Mouse (Mus musculus) embryo, embryonic 9.5 days (tissue): ENCODE data around the gene Kpna3.
"Not testable (repeated sequence)": the region's sequence is repeated elsewhere in the genome, so short reads cannot be mapped to it uniquely, and the experiment has no call there.

Experiments
- DNase-seq: peaks from one replicate; pipeline ENCODE4 v3.0.0-alpha.2; 2017; ENCODE audit errors: extremely low spot score

Gene Kpna3

GRCm38 (mm10) chr14:61394745-61395144 is 44.9 kb downstream of the Kpna3 start:
- no peak for DNase-seq

GRCm38 (mm10) chr14:61390586-61390985 is 49.1 kb downstream of the Kpna3 start:
- no peak for DNase-seq

GRCm38 (mm10) chr14:61367290-61367689 is 72.4 kb downstream of the Kpna3 start:
- no peak for DNase-seq

GRCm38 (mm10) chr14:61364656-61365055 is 75.0 kb downstream of the Kpna3 start:
- DNase-seq: no peak

GRCm38 (mm10) chr14:61363734-61364133 is 75.9 kb downstream of the Kpna3 start:
- no peak for DNase-seq

- no peak for DNase-seq
These were observed 77.4 kb downstream of the Kpna3 start for GRCm38 (mm10) chr14:61362268-61362667.

GRCm38 (mm10) chr14:61360981-61361511 is 78.6 kb downstream of the Kpna3 start:
- DNase-seq: no peak

- DNase-seq: peak; percentile 91
These were observed 79.3 kb downstream of the Kpna3 start, which contains the start of gene Ebpl for GRCm38 (mm10) chr14:61360131-61360980. TSS of gene Ebpl (minus strand) at chr14:61360439.

GRCm38 (mm10) chr14:61354251-61355235 is 85.1 kb downstream of the Kpna3 start:
- no peak for DNase-seq

- DNase-seq: no peak
These were observed 88.9 kb downstream of the Kpna3 start for GRCm38 (mm10) chr14:61350808-61351207.

- DNase-seq: no peak
These were observed 89.8 kb downstream of the Kpna3 start for GRCm38 (mm10) chr14:61349876-61350275.

GRCm38 (mm10) chr14:61346827-61347698 is 92.6 kb downstream of the Kpna3 start:
- no peak for DNase-seq

- no peak for DNase-seq
These were observed 95.1 kb downstream of the Kpna3 start for GRCm38 (mm10) chr14:61344590-61344989.

GRCm38 (mm10) chr14:61339381-61339780 is 100.3 kb downstream of the Kpna3 start:
- no peak for DNase-seq

GRCm38 (mm10) chr14:61330996-61331561 is 108.6 kb downstream of the Kpna3 start:
- DNase-seq: peak; percentile 78

- no peak for DNase-seq
These were observed 109.1 kb downstream of the Kpna3 start for GRCm38 (mm10) chr14:61330591-61330990.

GRCm38 (mm10) chr14:61327618-61328450 is 111.8 kb downstream of the Kpna3 start:
- DNase-seq: peak; percentile 36

GRCm38 (mm10) chr14:61327007-61327406 is 112.7 kb downstream of the Kpna3 start:
- not testable (repeated sequence) for DNase-seq

- DNase-seq: no peak
These were observed 116.9 kb downstream of the Kpna3 start for GRCm38 (mm10) chr14:61322740-61323139.

- DNase-seq: no peak
These were observed 118.5 kb downstream of the Kpna3 start for GRCm38 (mm10) chr14:61321200-61321599.
